Mouse (Mus musculus) liver, adult 2 months (tissue): ENCODE measurements around the gene Gpd2. TPM values are rescaled to one million over a fixed set of nuclear protein-coding genes. Genes with fewer than 3 reads are reported as not detected.

ENCODE experiments used
- DNase-seq: peaks from one replicate; pipeline ENCODE4 v3.0.0-alpha.2; 2011; ENCODE audit warnings: low read depth, low spot score; ENCODE audit errors: extremely low read depth
- H3K27ac ChIP-seq: fragments of 200-500 bp; replicated peaks from 2 replicates; pipeline ENCODE4 v1.5.1; 2012; ENCODE audit warnings: low read depth, mild to moderate bottlenecking, control low read depth, inconsistent platforms, low read length; ENCODE audit not compliant: insufficient read depth
- H3K27me3 ChIP-seq: fragments of 200-500 bp; 2 replicates; pipeline ENCODE4 v1.6.1; 2012; ENCODE audit warnings: mild to moderate bottlenecking, moderate library complexity, low read length, inconsistent platforms; ENCODE audit not compliant: control insufficient read depth, insufficient read depth
- H3K36me3 ChIP-seq: fragments of 200-500 bp; 2 replicates; pipeline ENCODE4 v1.6.1; 2012; ENCODE audit warnings: low read length, inconsistent platforms; ENCODE audit not compliant: control insufficient read depth, insufficient read depth
- H3K4me1 ChIP-seq: fragments of 200-500 bp; 2 replicates; pipeline ENCODE4 v1.6.1; 2011; ENCODE audit warnings: low read length; ENCODE audit not compliant: control insufficient read depth, insufficient read depth
- H3K4me3 ChIP-seq: fragments of 200-500 bp; 2 replicates; pipeline ENCODE4 v1.5.1; 2011; ENCODE audit warnings: low read depth, mild to moderate bottlenecking, control low read depth, low read length, moderate library complexity; ENCODE audit not compliant: insufficient read depth
- H3K79me2 ChIP-seq: fragments of 200-500 bp; 2 replicates; pipeline ENCODE4 v1.6.1; 2012; ENCODE audit warnings: inconsistent platforms, mild to moderate bottlenecking, low read length, moderate library complexity; ENCODE audit not compliant: control insufficient read depth, insufficient read depth
- H3K9ac ChIP-seq: fragments of 200-500 bp; 2 replicates; pipeline ENCODE4 v1.6.1; 2012; ENCODE audit warnings: low read depth, mild to moderate bottlenecking, control low read depth, inconsistent platforms, low read length
- CTCF ChIP-seq: fragments of 200-500 bp; IDR thresholded peaks from 2 replicates; pipeline ENCODE4 v1.5.1; 2011; ENCODE audit warnings: low read depth, low read length, control low read depth
- POLR2A ChIP-seq: fragments of 200-500 bp; IDR thresholded peaks from 2 replicates; pipeline ENCODE4 v1.6.1; 2011; ENCODE audit warnings: low read length, control low read depth; ENCODE audit not compliant: insufficient read depth; ENCODE audit errors: extremely low read depth
- WGBS: fragments of 180-500 bp; shearing (Covaris S2); methylation state at CpG from one replicate; pipeline ENCODE4 v1.1.7; 2018; 5-methylcytosine and 5-hydroxymethylcytosine counted together
- polyA plus RNA-seq: library from polyadenylated mRNA; depleted of rRNA; stranded (reverse); fragments of >200 nt; gene quantifications from 2 replicates; pipeline ENCODE4 v1.2.3, GENCODE M21; 2012; rRNA removed
- total RNA-seq: library from RNA; depleted of rRNA; stranded (reverse); fragments of >200 nt; gene quantifications from 2 replicates; pipeline ENCODE4 v1.2.3, GENCODE M21; 2014; rRNA removed

Gene Gpd2
- total RNA-seq (8.4 and 12.3 TPM in 2 replicates), polyA plus RNA-seq (4.4 and 7.1 TPM in 2 replicates)

- H3K4me1 ChIP-seq, result peaks cover 15% of the 10 kb centered on the region
- DNase-seq, result no peak
- no peaks in the 10 kb centered on the region for H3K27me3 ChIP-seq
- H3K27ac ChIP-seq, result peak within 1 kb of the TSS; percentile 96
- no peaks in the 10 kb centered on the region for H3K36me3 ChIP-seq
- peak within 1 kb of the TSS; percentile 81 for H3K9ac ChIP-seq
- H3K4me3 ChIP-seq, result peak within 1 kb of the TSS; percentile 78
- WGBS, result 10% methylated on average over 20 of the region's 20 CpGs
- TF ChIP-seq POLR2A, result no peak
- TF ChIP-seq CTCF, result no peak
- H3K79me2 ChIP-seq, result peaks cover 4% of the 10 kb centered on the region; the same call in 1 of the 2 replicates
Measured at GRCm38 (mm10) chr2:57237475-57237919, at the start of gene Gpd2. Gene Gpd2, plus strand, starts transcription at chr2:57237635.

- TF ChIP-seq POLR2A, result no peak
- TF ChIP-seq CTCF, result no peak
- Histone ChIP-seq H3K4me1 (no peaks in the 10 kb centered on the region), H3K36me3 (no peaks in the 10 kb centered on the region), H3K27me3 (no peaks in the 10 kb centered on the region), H3K4me3 (no peak overlapping the region), H3K79me2 (no peaks in the 10 kb centered on the region), H3K9ac (no peak overlapping the region), H3K27ac (no peak overlapping the region)
- 24% methylated on average over 9 of the region's 9 CpGs for WGBS
- DNase-seq, result peak; percentile 19
Measured at GRCm38 (mm10) chr2:57188237-57188636, 49.2 kb upstream of the Gpd2 start.

GRCm38 (mm10) chr2:57190884-57191283 is 46.6 kb upstream of the Gpd2 start:
- H3K27ac ChIP-seq, result no peak overlapping the region
- no peaks in the 10 kb centered on the region for H3K27me3 ChIP-seq
- H3K4me3 ChIP-seq, result no peak overlapping the region
- H3K79me2 ChIP-seq, result no peaks in the 10 kb centered on the region
- H3K9ac ChIP-seq, result no peak overlapping the region
- DNase-seq, result no peak
- no peaks in the 10 kb centered on the region for H3K36me3 ChIP-seq
- no peak for TF ChIP-seq POLR2A
- TF ChIP-seq CTCF, result no peak
- H3K4me1 ChIP-seq, result no peaks in the 10 kb centered on the region

- H3K36me3 ChIP-seq, result no peaks in the 10 kb centered on the region
- H3K27me3 ChIP-seq, result no peaks in the 10 kb centered on the region
- no peak overlapping the region for H3K27ac ChIP-seq
- TF ChIP-seq CTCF, result no peak
- no peak for TF ChIP-seq POLR2A
- no peaks in the 10 kb centered on the region for H3K79me2 ChIP-seq
- no peak for DNase-seq
- no peak overlapping the region for H3K9ac ChIP-seq
- no peaks in the 10 kb centered on the region for H3K4me1 ChIP-seq
- H3K4me3 ChIP-seq, result no peak overlapping the region
- 93% methylated on average over 3 of the region's 3 CpGs for WGBS
Measured at GRCm38 (mm10) chr2:57199046-57199445, 38.4 kb upstream of the Gpd2 start.

- no peak for DNase-seq
- no peak for TF ChIP-seq POLR2A
- no peak for TF ChIP-seq CTCF
- Histone ChIP-seq H3K79me2 (no peaks in the 10 kb centered on the region), H3K4me1 (peaks cover 8% of the 10 kb centered on the region), H3K36me3 (no peaks in the 10 kb centered on the region), H3K27me3 (no peaks in the 10 kb centered on the region), H3K27ac (no peak overlapping the region), H3K4me3 (no peak overlapping the region), H3K9ac (no peak overlapping the region)
- 90% methylated on average over 9 of the region's 9 CpGs for WGBS
Measured at GRCm38 (mm10) chr2:57208472-57209083, 28.9 kb upstream of the Gpd2 start.
